Mouse (Mus musculus) limb, embryonic 13.5 days (tissue): ENCODE data around the gene Psmd5. TPM values are rescaled to one million over a fixed set of nuclear protein-coding genes. Genes with fewer than 3 reads are reported as not detected.

ENCODE experiments used
- ATAC-seq: fragments of 200-750 bp; cut with Nextera tagmentation; 2 replicates; pipeline ENCODE4 v1.8.0; 2017; ENCODE audit warnings: low read depth, moderate number of reproducible peaks, moderate TSS enrichment; ENCODE audit not compliant: low FRiP score
- H3K27ac ChIP-seq: fragments of 300-500 bp; sonication (generic); 2 replicates; pipeline ENCODE4 v1.5.1; 2015; ENCODE audit warnings: inconsistent platforms, mild to moderate bottlenecking, moderate library complexity
- H3K27me3 ChIP-seq: fragments of 300-500 bp; sonication (generic); 2 replicates; pipeline ENCODE4 v1.6.1; 2015; ENCODE audit warnings: mild to moderate bottlenecking, inconsistent platforms
- H3K36me3 ChIP-seq: fragments of 300-500 bp; sonication (generic); 2 replicates; pipeline ENCODE4 v1.6.1; 2015; ENCODE audit warnings: inconsistent platforms, mild to moderate bottlenecking, moderate library complexity
- H3K4me1 ChIP-seq: fragments of 300-500 bp; sonication (generic); 2 replicates; pipeline ENCODE4 v1.6.1; 2015; ENCODE audit warnings: inconsistent platforms
- H3K4me2 ChIP-seq: fragments of 300-500 bp; sonication (generic); replicated peaks from 2 replicates; pipeline ENCODE4 v1.6.1; 2015; ENCODE audit warnings: inconsistent platforms, mild to moderate bottlenecking, moderate library complexity
- H3K4me3 ChIP-seq: fragments of 300-500 bp; sonication (generic); 2 replicates; pipeline ENCODE4 v1.5.1; 2015; ENCODE audit warnings: moderate library complexity, mild to moderate bottlenecking, inconsistent platforms
- H3K9ac ChIP-seq: fragments of 300-500 bp; sonication (generic); 2 replicates; pipeline ENCODE4 v1.6.1; 2015; ENCODE audit warnings: mild to moderate bottlenecking, inconsistent platforms
- H3K9me3 ChIP-seq: fragments of 300-500 bp; sonication (generic); 2 replicates; pipeline ENCODE4 v1.6.1; 2016; ENCODE audit warnings: inconsistent platforms
- WGBS: fragments of 180-500 bp; shearing (Covaris S2); methylation state at CpG from one replicate; pipeline ENCODE4 v1.1.7; 2015; 5-methylcytosine and 5-hydroxymethylcytosine counted together
- polyA plus RNA-seq: library from polyadenylated mRNA; unstranded; fragments of >200 nt; fragmentation: Nextera tagmentation; extraction: Ambion mirVana; gene quantifications from 2 replicates; pipeline ENCODE4 v1.2.1, GENCODE M21; 2015

Gene Psmd5
- polyA plus RNA-seq, 1 experiment from 2014 or later, result 101 TPM

DNA sequence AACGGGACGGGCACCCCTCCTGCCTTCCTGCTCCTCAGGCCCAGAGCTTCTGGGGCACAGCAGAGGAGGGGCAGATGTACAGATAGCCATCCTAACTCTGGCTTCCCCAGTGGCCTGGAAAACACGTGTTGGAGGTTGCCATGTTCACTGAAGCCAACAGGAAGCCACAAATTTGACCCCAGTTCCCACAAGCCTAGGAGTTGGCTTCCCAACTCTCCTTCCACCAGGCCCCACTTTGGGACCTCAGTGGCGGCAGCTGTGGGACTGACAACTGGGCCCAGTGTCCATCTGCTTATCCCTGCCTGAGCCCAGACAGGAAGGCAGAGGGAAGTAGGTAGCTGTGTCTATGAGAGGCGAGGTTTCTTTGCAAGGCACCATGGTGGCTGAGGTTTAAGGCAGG, 19.2 kb upstream of the Psmd5 start:
- Histone ChIP-seq H3K4me2 (no peak overlapping the region), H3K4me1 (no peaks in the 10 kb centered on the region), H3K36me3 (no peaks in the 10 kb centered on the region), H3K9me3 (no peaks in the 10 kb centered on the region), H3K9ac (no peak overlapping the region), H3K27ac (no peak overlapping the region), H3K4me3 (no peak overlapping the region), H3K27me3 (peaks cover 6% of the 10 kb centered on the region; the same call in 1 of the 2 replicates)
- ATAC-seq, result no peak
- 69% methylated on average over 5 of the region's 5 CpGs for WGBS

DNA sequence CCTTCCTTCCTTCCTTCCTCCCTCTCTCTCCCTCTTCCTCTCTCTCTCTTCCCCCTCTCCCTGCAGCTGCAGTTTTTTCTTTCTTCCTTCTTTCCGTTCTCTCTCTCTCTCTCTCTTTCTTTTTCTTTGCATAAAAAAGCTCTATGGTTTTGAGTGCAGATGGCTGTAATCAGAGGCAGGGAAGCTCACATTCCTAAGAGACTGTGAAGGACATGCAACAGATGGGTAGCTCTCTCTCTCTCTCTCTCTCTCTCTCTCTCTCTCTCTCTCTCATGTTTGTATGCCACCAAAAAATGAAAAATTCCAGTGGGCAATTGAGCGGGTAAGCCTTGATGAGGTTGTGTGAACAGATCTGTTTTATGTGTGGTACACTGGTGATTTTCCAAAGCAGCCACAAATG, 9.4 kb upstream of the Psmd5 start:
- H3K4me3 ChIP-seq, result no peak overlapping the region
- H3K27me3 ChIP-seq, result peaks cover 16% of the 10 kb centered on the region
- no peak overlapping the region for H3K27ac ChIP-seq
- H3K9me3 ChIP-seq, result no peaks in the 10 kb centered on the region
- no peaks in the 10 kb centered on the region for H3K4me1 ChIP-seq
- ATAC-seq, result no peak
- 82% methylated on average over 2 of the region's 2 CpGs for WGBS
- no peaks in the 10 kb centered on the region for H3K36me3 ChIP-seq
- no peak overlapping the region for H3K4me2 ChIP-seq
- H3K9ac ChIP-seq, result no peak overlapping the region

DNA sequence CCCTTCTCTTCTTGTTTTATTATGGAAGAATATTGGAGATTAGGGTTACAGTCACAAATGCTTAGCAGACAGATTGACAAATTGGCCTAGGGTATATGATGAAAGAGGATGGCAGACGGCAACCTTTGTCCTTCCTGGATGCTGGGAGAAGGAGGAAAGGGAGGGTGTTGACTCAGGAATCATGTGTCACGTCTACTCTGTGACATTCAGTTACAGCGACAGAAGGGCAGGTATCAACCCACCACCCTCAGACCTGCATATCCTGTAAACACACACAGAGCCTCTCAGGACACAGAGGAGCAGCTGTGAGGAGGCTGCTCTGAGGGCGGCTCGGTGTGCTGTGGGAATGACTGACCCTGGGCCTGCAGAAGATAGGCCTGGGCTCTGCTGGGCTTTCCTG, 8.4 kb upstream of the Psmd5 start:
- no peaks in the 10 kb centered on the region for H3K9me3 ChIP-seq
- H3K4me3 ChIP-seq, result no peak overlapping the region
- no peak overlapping the region for H3K27ac ChIP-seq
- ATAC-seq, result no peak
- H3K36me3 ChIP-seq, result no peaks in the 10 kb centered on the region
- WGBS, result 54% methylated on average over 5 of the region's 5 CpGs
- H3K27me3 ChIP-seq, result peaks cover 16% of the 10 kb centered on the region
- no peak overlapping the region for H3K4me2 ChIP-seq
- no peaks in the 10 kb centered on the region for H3K4me1 ChIP-seq
- no peak overlapping the region for H3K9ac ChIP-seq

DNA sequence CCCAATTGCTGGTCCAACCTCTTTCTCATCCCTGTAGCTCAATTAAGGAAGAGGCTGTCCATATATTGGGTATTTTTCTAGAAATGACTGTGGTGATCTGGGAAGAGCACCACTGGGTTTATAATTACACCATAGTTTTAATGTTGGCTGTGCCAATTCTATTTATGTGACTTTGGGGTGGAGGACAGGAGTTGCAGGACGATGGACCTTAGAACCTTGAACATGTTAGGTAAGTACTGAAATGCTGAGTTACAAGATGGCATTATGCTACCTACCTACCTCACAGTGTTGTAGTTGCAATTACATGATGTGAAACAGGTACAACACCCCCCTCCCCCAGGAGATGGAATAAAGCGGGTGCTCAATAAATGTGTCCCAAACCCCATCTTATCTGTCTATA, 8.0 kb upstream of the Psmd5 start:
- no peak for ATAC-seq
- no peak overlapping the region for H3K27ac ChIP-seq
- H3K4me2 ChIP-seq, result no peak overlapping the region
- H3K9me3 ChIP-seq, result no peaks in the 10 kb centered on the region
- 90% methylated on average over 2 of the region's 2 CpGs for WGBS
- H3K27me3 ChIP-seq, result peaks cover 19% of the 10 kb centered on the region
- no peaks in the 10 kb centered on the region for H3K36me3 ChIP-seq
- no peak overlapping the region for H3K4me3 ChIP-seq
- H3K4me1 ChIP-seq, result no peaks in the 10 kb centered on the region
- H3K9ac ChIP-seq, result no peak overlapping the region

DNA sequence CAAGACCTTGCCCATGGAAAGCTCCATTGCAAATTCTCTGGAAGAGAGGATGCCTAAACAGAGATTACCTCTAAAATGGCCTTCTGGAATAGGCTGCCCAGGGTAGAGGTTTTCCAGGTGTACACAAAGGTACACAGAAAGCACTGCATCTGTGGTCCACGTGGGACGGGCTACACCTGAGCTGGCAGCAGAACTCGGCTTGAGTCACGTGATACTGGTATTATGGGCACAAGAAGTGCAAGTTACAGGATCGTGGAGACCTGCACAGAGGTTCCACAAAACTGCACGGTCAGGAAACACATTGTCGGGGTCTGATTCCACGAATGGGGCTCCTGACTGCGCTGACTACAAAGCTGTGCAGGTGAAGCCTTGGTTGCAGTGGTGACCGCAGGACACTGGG, 5.3 kb upstream of the Psmd5 start:
- Histone ChIP-seq H3K4me2 (no peak overlapping the region), H3K9ac (no peak overlapping the region), H3K4me3 (no peak overlapping the region), H3K27ac (no peak overlapping the region), H3K27me3 (peaks cover 40% of the 10 kb centered on the region), H3K36me3 (no peaks in the 10 kb centered on the region), H3K4me1 (no peaks in the 10 kb centered on the region), H3K9me3 (no peaks in the 10 kb centered on the region)
- 85% methylated on average over 10 of the region's 10 CpGs for WGBS
- ATAC-seq, result no peak

DNA sequence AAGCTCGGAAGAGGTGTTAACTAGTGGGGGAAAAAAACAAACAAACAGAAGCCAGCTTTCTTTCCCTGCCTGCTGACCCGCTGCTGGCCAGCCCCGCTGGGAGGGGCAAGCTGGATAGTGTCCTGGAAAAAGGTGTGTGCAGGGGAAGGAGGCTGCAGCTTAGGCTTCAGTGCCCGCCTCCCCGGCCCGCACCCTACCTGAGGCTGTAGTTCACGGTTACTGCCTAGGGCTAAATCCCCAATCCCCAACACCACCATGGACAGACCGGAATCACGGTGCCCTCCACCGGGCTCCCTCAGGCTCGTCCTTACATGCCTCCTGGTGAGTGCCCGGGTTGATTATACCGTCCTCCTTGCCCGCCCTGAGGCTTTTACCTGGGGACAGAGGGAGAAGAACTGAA, 497 bp downstream of the Psmd5 start, which contains the start of gene Cutal:
Gene Cutal (plus strand): TSS at position 126 of the 400 bp plus-strand sequence.
- peaks cover 53% of the 10 kb centered on the region for H3K27me3 ChIP-seq
- peak within 1 kb of the TSS; percentile 22 for H3K4me3 ChIP-seq
- no peaks in the 10 kb centered on the region for H3K36me3 ChIP-seq
- H3K4me1 ChIP-seq, result peaks cover 23% of the 10 kb centered on the region
- H3K4me2 ChIP-seq, result peak within 1 kb of the TSS; percentile 49
- peak within 1 kb of the TSS; percentile 53; the same call in 1 of the 2 replicates for H3K9ac ChIP-seq
- ATAC-seq, result no peak
- 3% methylated on average over 14 of the region's 14 CpGs for WGBS
- no peaks in the 10 kb centered on the region for H3K9me3 ChIP-seq
- H3K27ac ChIP-seq, result no peak within 1 kb of the TSS

DNA sequence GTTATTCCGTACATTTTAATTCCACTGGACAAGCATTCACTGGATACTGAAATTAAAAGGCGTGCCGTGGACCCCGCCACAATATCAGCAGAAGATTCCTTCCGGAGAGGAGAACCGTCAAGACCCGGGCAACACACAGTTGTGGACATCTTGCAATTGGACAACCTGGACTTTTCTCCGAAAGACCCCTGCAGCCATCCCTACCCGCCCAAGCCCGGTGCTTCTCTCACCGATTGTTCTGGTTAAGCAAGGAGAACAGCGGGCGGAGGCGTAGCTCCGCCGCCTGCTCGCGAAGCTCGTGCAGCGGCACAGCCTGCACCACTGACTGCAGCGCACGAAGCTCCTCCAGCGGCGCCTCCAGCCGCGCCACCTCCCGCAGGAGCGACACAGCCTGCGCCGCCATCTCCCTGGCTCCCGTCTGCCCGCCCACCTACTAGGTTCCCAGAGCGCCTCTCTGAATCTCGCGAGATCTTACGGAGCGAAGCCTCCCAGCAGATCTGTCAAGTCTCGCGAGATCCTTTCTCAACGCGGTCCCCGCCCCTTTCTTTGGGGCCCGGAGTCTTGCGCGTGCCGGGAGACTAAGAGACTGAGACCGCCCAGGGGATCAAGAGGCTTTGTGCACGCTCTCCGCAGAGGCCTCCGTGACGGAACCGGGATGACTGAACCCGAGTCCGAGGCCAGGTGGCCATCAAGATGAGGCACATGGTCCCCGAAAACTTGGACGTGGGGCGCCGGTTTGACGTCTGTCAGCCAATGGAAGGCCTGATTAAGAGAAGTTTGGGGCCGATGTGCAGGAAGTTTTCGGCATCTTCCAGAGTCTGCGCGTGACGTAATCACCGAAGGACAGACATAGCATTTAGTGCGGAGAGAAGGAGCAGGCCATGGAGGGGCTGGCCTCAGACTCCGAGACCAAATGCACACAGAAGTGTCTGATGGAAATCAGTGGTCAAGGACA, 4.0 kb downstream of the Psmd5 start:
- under 1% methylated on average over 67 of the region's 67 CpGs for WGBS
- Histone ChIP-seq H3K4me3 (peak overlapping the region; percentile 87), H3K9me3 (no peaks in the 10 kb centered on the region), H3K27ac (peak overlapping the region; percentile 96), H3K27me3 (peaks cover 32% of the 10 kb centered on the region), H3K9ac (peak overlapping the region; percentile 95), H3K4me2 (peak overlapping the region; percentile 80), H3K4me1 (peaks cover 39% of the 10 kb centered on the region), H3K36me3 (peaks cover 8% of the 10 kb centered on the region)
- ATAC-seq, result peak; percentile 98

DNA sequence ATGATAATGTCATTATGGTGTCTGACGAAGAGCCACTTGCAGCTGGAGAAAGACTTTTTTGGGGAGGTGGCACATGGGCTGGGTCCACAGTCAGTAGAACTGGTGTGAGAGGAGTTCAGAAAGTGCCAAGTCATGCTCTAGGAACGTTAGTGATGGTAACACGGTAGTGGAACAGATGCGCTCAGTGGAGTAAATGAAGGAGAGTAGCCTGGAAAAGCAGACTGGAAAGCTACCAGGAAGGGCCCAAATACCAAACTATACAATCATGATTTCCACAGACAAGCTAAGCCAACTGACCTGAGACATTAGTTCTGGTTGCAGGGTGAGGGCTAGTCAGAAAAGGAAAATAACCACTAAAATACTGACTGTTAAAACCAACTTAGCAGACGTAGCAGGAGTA, 5.1 kb downstream of the Psmd5 start:
- WGBS, result 40% methylated on average over 5 of the region's 5 CpGs
- Histone ChIP-seq H3K4me2 (peak overlapping the region; percentile 80), H3K4me1 (peaks cover 38% of the 10 kb centered on the region), H3K9me3 (no peaks in the 10 kb centered on the region), H3K27ac (no peak overlapping the region), H3K4me3 (peak overlapping the region; percentile 87), H3K27me3 (peaks cover 26% of the 10 kb centered on the region), H3K36me3 (peaks cover 20% of the 10 kb centered on the region), H3K9ac (peak overlapping the region; percentile 95)
- ATAC-seq, result no peak

DNA sequence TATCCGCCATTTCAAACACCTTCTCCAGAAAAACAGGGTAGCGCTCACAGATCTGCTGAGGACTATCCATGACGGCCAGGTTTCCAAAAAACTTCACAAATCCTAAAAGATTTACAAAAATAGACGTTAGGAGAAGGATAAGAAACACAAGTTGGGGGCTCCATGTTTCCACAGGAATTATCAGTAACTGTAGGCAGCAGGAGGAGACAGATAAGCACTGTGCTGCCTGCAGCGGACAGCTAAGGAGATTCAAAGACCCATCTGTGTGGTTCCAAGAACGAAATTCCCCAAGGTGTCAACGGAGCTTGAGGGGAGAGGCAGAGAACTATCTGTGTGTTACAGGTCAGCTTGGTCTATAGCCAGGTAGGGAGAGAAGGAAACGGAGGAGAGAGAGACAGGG, 17.0 kb downstream of the Psmd5 start:
- H3K9ac ChIP-seq, result no peak overlapping the region
- 91% methylated on average over 8 of the region's 8 CpGs for WGBS
- H3K27ac ChIP-seq, result no peak overlapping the region
- H3K36me3 ChIP-seq, result peaks cover 91% of the 10 kb centered on the region
- H3K4me1 ChIP-seq, result no peaks in the 10 kb centered on the region
- no peaks in the 10 kb centered on the region for H3K9me3 ChIP-seq
- ATAC-seq, result no peak
- no peaks in the 10 kb centered on the region for H3K27me3 ChIP-seq
- no peak overlapping the region for H3K4me2 ChIP-seq
- H3K4me3 ChIP-seq, result no peak overlapping the region

DNA sequence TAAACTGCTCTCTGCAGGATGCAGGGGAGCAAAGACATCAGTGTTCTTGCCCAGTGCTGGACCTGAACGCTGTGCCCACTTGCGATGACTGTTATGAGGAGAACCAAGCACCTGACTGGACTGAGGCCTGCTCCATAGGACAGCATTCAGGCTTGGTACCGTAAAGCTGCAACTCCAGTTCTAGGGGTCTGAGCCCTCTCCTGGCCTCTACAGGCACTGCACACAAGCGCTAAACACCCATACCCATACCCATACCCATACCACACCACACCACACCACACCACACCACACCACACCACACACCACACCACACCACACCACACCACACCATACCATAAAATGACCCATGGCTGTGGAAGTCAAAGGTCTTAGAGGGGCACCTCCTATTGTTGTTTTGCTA, 19.5 kb downstream of the Psmd5 start:
- H3K4me1 ChIP-seq, result no peaks in the 10 kb centered on the region
- no peak overlapping the region for H3K9ac ChIP-seq
- WGBS, result 86% methylated on average over 4 of the region's 4 CpGs
- no peak overlapping the region for H3K4me2 ChIP-seq
- no peak for ATAC-seq
- no peak overlapping the region for H3K27ac ChIP-seq
- no peak overlapping the region for H3K4me3 ChIP-seq
- H3K27me3 ChIP-seq, result no peaks in the 10 kb centered on the region
- H3K9me3 ChIP-seq, result no peaks in the 10 kb centered on the region
- H3K36me3 ChIP-seq, result peaks cover 98% of the 10 kb centered on the region

DNA sequence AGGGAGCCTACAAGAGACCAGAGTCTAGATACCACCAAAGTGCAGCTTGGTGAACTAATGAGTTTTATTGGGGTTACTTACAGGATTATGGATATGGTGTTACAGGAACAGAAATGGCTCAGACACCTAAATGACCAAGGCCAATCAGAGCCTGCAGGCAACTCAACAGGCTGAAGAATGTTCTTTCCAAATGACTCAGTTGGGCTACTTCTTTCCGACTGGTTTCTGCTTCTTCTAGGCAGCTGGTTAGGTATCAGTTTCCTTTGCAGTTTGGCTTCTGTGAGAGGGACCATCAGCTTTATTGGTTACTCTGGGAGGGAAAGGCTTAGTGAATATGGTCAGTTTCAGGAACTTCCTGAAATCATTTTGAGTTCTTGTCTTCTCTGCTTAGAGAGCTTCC, 27.1 kb downstream of the Psmd5 start:
- H3K4me3 ChIP-seq, result no peak overlapping the region
- no peaks in the 10 kb centered on the region for H3K27me3 ChIP-seq
- H3K4me2 ChIP-seq, result no peak overlapping the region
- ATAC-seq, result no peak
- no peak overlapping the region for H3K9ac ChIP-seq
- H3K9me3 ChIP-seq, result no peaks in the 10 kb centered on the region
- H3K27ac ChIP-seq, result no peak overlapping the region
- no peaks in the 10 kb centered on the region for H3K4me1 ChIP-seq
- H3K36me3 ChIP-seq, result peaks cover 38% of the 10 kb centered on the region
- WGBS, result 94% methylated on average over 1 of the region's 1 CpGs

DNA sequence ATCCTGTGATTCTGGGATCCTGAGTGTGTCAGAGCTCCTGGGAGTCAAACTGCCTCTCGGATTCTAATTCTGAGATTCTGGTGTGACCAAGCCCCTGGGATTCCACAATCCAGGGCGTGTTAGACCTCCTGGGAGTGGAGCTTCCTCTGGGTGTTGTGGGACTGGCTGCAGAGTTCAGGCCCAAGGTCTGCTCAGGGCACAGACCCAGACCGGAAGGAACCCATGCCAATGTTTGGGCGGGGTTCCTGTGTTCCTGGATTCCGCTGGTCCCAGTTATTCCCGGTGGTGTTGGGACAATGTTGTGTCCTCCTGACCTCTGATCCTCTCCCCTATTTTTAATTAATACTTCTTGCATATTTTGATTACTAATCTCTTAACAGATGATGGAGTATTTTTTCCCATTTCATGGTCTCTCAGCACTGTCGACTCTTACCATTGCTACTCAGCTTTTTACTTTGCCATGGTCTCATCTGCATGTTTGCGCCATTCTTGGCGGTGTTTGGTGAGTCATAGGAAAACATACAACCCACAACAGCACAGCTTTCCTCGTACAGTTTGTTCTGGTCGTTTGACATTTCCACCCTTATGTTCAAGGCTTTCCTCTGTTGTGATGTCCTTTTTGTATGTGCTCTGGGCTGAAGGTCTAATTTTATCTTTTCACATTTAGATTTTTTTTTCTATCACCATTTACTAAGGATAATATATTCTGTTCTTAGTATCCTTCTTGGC, 31.4 kb downstream of the Psmd5 start:
- no peak overlapping the region for H3K27ac ChIP-seq
- H3K4me2 ChIP-seq, result no peak overlapping the region
- no peaks in the 10 kb centered on the region for H3K27me3 ChIP-seq
- no peak overlapping the region for H3K9ac ChIP-seq
- no peaks in the 10 kb centered on the region; the same call in 1 of the 2 replicates for H3K36me3 ChIP-seq
- H3K4me3 ChIP-seq, result no peak overlapping the region
- WGBS, result 84% methylated on average over 11 of the region's 11 CpGs
- no peaks in the 10 kb centered on the region for H3K9me3 ChIP-seq
- no peak for ATAC-seq
- no peaks in the 10 kb centered on the region for H3K4me1 ChIP-seq
